ENCODE assay signal across 8 mouse cellular contexts in genomic region chr11:32580305-32580947, GRCm38 (mm10). TPM values are rescaled to one million over a fixed set of nuclear protein-coding genes. Genes with fewer than 3 reads are reported as not detected.
DNase-seq lines count a peak whose midpoint lies in the region; ATAC-seq lines count a peak whose summit lies in the region.

No protein-coding gene starts in this region.

- peaks cover 21% of the 10 kb centered on the region for H3K4me1 ChIP-seq in kidney, embryonic 14.5 days (ENCODE audit: control insufficient read depth, insufficient read depth, low read length)
- no peaks in the 10 kb centered on the region for H3K4me1 ChIP-seq in liver, embryonic 16.5 days (ENCODE audit: control insufficient read depth, low read depth, low read length)

- no peak overlapping the region for H3K9ac ChIP-seq in kidney, embryonic 14.5 days (ENCODE audit: low read depth, low read length)
- H3K9ac ChIP-seq in liver, embryonic 16.5 days (ENCODE audit: low read depth, low read length), result no peak overlapping the region

- H3K9me3 ChIP-seq in kidney, embryonic 14.5 days (ENCODE audit: control insufficient read depth, low read length), result no peaks in the 10 kb centered on the region
- no peaks in the 10 kb centered on the region for H3K9me3 ChIP-seq in liver, embryonic 16.5 days (replicated peaks; ENCODE audit: control insufficient read depth, low read length)

- H3K27me3 ChIP-seq in kidney, embryonic 14.5 days (ENCODE audit: control insufficient read depth, insufficient read depth, low read length), result no peaks in the 10 kb centered on the region
- no peaks in the 10 kb centered on the region for H3K27me3 ChIP-seq in liver, embryonic 16.5 days (ENCODE audit: control insufficient read depth, insufficient read depth, low read depth, low read length)

- H3K4me2 ChIP-seq in kidney, embryonic 14.5 days (replicated peaks; ENCODE audit: low read depth, low read length), result no peak overlapping the region
- H3K4me2 ChIP-seq in liver, embryonic 16.5 days (ENCODE audit: low read depth, low read length), result no peak overlapping the region

- H3K36me3 ChIP-seq in kidney, embryonic 14.5 days (ENCODE audit: control insufficient read depth, insufficient read depth, low read length), result no peaks in the 10 kb centered on the region
- no peaks in the 10 kb centered on the region for H3K36me3 ChIP-seq in liver, embryonic 16.5 days (ENCODE audit: control insufficient read depth, insufficient read depth)

- ATAC-seq in kidney, embryonic 14.5 days (ENCODE audit: low FRiP score, low TSS enrichment), result no peak
- peak; percentile 76 for ATAC-seq in liver, embryonic 16.5 days (ENCODE audit: low read depth)

- DNase-seq in kidney, adult 9 months, result peak; percentile 33
- DNase-seq in MEL-GATA-1-ER (ENCODE audit: extremely low read depth, low read depth), result peak; percentile 89
- peak; percentile 50 to 68 for DNase-seq in frontal cortex, postnatal 10 days (ENCODE audit: low spot score in 2 of 2)
- peak; percentile 55 for DNase-seq in retina, postnatal 1 day
- DNase-seq in cerebellum, adult 8-10 months, result no peak
- DNase-seq in neural tube, embryonic 10.5 days (ENCODE audit: extremely low spot score, low spot score), result no peak

- H3K27ac ChIP-seq in kidney, embryonic 14.5 days (ENCODE audit: low read depth, low read length), result no peak overlapping the region
- no peak overlapping the region for H3K27ac ChIP-seq in liver, embryonic 16.5 days (ENCODE audit: low read length)

- H3K4me3 ChIP-seq in kidney, embryonic 14.5 days (ENCODE audit: low read length), result no peak overlapping the region
- H3K4me3 ChIP-seq in liver, embryonic 16.5 days (ENCODE audit: low read depth, low read length), result no peak overlapping the region

- WGBS in kidney, embryonic 14.5 days, result 86% methylated on average over 16 of the region's 16 CpGs
- 67% methylated on average over 16 of the region's 16 CpGs for WGBS in liver, embryonic 16.5 days (ENCODE audit: insufficient replicate concordance)

RNA-seq across cellular contexts. Expression of gene Stk10, which starts 47.3 kb away (rescaled TPM):
- polyA plus RNA-seq in kidney, embryonic 14.5 days (2014; fragmentation: Nextera tagmentation; extraction: Ambion mirVana), result 3.5 TPM in 2 replicates
- polyA plus RNA-seq in liver, embryonic 16.5 days (2015; fragmentation: Nextera tagmentation; extraction: Ambion mirVana), result 3.6 and 4.8 TPM in 2 replicates

RNA-seq across cellular contexts. Expression of gene Efcab9, which starts 48.5 kb away (rescaled TPM):
- polyA plus RNA-seq in kidney, embryonic 14.5 days (2014; fragmentation: Nextera tagmentation; extraction: Ambion mirVana), result 0.43 and 0.46 TPM in 2 replicates
- 0.13 and 0.34 TPM in 2 replicates for polyA plus RNA-seq in liver, embryonic 16.5 days (2015; fragmentation: Nextera tagmentation; extraction: Ambion mirVana)

Comparison
In these comparisons a context has a peak if more than half of its experiments do, and no peak if none do; other contexts are left out.
1. DNase-seq: peak in kidney, adult 9 months (single experiment), MEL-GATA-1-ER (single experiment), frontal cortex, postnatal 10 days (2 of 2) and retina, postnatal 1 day (single experiment); none in cerebellum, adult 8-10 months (single experiment) and neural tube, embryonic 10.5 days (single experiment).